Mouse (Mus musculus): ENCODE measurements around the gene Prok2.
A peak's percentile ranks its signal among the peaks of the same experiment; 100 is the strongest.

Prok2 gene

DNA sequence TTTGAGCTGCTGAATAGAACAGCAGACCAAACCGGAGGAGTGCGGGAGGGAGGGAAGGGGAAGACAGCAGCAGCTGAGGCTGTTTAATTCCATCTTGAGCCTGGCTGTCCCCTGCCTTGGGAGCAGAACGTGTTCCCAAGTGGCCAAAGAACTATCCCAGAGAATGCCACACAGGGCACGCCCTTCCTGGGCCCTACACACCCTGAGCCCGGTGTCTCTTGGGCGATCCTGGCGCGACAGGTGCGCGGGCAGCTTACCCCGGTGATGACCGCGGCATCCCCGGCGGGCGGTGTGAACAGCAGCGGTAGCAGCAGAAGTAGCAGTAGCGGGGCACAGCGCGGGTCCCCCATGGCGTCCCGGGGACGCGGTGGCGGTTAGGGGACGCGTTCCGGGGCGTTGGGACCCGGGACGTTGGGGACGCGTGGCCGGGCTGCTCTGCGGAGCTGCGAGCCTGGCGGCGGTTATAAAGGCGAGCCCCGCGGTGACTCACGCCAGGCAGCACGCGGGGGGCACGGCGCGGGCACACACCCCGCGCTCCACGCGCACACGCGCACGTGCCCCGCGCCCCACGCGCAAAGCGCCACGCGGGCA is at the start of gene Prok2:
TSS of gene Prok2 (minus strand) at position 422 of the 591 bp plus-strand sequence.
- peak; percentile 21 for DNase-seq (ENCODE audit: inconsistent ontology term)

DNA sequence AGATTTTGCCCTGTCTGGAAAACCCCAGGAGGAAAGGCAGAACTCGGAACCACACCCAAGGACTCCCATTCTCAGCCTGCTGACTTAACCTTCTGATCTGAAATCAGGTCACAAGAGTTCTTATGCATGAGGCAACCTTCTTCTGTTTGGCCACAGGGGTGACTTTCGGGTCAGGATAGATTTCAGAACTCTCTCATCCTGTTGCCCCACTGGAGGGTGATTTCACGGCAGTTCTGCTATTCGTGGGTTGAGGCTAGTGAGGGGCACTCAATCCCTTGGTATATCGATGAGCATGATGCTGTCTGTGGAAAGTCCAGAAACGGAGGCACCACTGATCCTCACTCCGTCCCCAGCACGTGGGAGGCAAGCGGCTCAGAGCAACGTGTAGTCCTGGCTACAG is 48.5 kb upstream of the Prok2 start:
- no peak for DNase-seq (ENCODE audit: inconsistent ontology term)

GRCm38 (mm10) chr6:99768495-99768894 is 42.3 kb upstream of the Prok2 start:
- DNase-seq (ENCODE audit: inconsistent ontology term): no peak

- DNase-seq (ENCODE audit: inconsistent ontology term): peak; percentile 25
Measured at GRCm38 (mm10) chr6:99764916-99765315, 38.7 kb upstream of the Prok2 start.

- peak; percentile 79 for DNase-seq (ENCODE audit: inconsistent ontology term)
Measured at GRCm38 (mm10) chr6:99762069-99762985, 36.1 kb upstream of the Prok2 start.

GRCm38 (mm10) chr6:99756105-99756504 is 29.9 kb upstream of the Prok2 start:
- DNase-seq (ENCODE audit: inconsistent ontology term): no peak

- no peak for DNase-seq (ENCODE audit: inconsistent ontology term)
Measured at GRCm38 (mm10) chr6:99751308-99751707, 25.1 kb upstream of the Prok2 start.

- DNase-seq (ENCODE audit: inconsistent ontology term): no peak
Measured at GRCm38 (mm10) chr6:99746275-99746674, 20.1 kb upstream of the Prok2 start.

DNA sequence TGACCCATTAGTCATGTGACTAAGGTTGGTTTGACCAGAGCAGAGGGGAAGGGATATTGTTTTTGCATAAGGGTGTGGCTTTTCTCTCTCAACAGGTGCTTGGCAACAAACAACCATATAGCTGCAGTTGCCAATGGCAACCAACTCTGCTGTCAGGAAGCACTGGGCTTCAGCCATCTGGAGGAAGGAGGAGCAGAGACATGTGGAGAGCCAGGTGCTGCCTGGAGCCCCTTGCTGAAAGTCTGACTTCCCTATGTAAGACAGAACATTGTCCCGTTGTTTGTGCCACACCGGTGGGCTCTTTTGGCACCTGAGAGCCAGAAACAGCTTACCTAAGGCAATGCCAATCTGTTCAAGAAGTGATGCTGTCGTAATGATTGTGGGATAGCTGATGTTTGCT is 16.7 kb upstream of the Prok2 start:
- DNase-seq (ENCODE audit: inconsistent ontology term): no peak

DNA sequence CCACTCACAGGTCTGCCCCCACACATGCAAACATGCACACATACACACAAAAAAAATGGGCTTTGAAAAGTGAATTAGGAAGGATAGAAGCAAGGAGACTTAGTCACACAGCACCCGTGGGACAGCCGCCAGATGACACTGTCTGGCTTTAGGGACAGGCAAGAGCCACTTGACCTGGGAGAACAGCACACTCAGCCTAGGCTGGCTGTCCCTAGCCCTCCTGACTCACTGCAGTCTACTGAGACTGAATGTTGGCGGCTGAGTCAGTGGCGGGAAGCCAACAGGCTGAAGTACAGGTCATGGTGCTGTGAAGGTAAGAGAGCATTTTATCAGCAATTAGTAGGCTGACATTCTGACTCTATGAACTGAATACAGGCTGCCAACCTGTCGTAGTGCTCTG is 8.5 kb upstream of the Prok2 start:
- peak; percentile 26 for DNase-seq (ENCODE audit: inconsistent ontology term)

GRCm38 (mm10) chr6:99732673-99733072 is 6.5 kb upstream of the Prok2 start:
- DNase-seq (ENCODE audit: inconsistent ontology term): no peak

DNA sequence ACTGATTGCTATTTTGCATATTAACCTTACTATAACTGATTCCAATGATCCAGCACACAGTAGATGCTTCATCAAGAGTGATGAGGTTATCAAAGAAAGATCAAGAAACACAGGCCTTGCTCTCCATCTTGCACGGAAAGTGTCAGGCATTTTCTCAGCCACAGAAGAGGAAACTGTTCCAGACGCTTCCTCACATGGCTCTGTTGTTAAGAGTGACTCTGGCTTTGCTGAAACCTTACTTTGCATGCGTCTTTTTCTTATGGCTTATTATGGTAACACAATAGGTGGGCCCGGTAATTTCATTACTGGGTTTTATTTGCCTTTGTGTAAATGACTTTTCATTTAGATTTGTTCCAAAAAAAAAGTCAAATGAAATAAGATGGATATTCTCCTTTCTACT is 5.7 kb upstream of the Prok2 start:
- DNase-seq (ENCODE audit: inconsistent ontology term): no peak

DNA sequence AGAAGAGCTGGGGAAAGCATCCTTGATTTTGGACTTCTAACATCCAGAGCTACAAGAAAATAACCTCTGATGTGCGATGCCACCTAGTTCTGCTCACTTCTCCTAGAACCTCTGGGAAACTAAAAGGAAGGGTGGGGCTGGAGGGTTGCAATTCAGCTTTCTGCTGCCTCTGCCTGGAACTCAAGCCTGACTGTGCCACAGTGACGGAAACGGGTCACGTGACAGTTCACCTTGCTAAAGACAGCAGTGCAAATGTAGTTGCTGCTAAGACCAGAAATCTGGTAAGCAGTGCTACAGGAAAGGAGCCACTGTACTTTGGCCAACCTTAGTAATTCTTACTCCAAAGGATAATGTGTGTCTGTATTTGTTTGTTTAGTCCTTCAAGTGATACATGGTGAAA is 3.7 kb upstream of the Prok2 start:
- DNase-seq (ENCODE audit: inconsistent ontology term): no peak

DNA sequence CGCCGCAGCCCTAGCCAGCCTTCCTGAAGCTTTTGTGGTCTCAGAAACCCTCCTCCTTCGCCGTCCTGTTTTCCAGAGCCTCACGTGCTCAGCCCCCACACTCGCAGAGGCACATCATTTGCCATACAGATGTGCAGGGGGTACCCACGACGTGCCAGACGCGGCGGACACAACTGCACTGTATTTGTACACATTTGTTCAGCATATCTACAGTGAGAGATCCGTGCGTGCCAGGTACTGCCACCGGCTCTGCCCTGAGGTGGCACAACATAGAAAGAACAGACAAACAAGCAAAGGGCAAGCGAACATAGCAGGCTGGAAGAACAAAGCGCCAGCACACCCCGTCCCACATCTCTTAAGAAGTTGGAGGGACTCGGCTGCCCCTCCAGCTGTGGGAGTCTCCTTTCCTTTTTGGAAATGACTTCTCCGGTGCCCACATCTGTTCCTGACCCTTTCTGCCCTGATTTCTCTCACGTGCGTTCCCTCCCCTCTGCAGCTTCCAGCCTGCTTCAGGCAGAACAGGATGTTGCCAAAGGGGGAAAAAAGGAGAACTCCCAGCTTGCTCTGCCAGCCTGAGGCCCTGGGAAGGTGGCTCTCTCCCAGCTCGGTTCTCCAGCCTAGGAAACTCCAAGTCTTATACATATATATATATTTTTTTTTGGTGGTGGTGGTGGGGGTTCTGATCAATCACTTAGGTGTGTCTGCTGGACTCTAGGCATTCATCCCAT is 548 bp upstream of the Prok2 start:
- DNase-seq (ENCODE audit: inconsistent ontology term): peak; percentile 11

DNA sequence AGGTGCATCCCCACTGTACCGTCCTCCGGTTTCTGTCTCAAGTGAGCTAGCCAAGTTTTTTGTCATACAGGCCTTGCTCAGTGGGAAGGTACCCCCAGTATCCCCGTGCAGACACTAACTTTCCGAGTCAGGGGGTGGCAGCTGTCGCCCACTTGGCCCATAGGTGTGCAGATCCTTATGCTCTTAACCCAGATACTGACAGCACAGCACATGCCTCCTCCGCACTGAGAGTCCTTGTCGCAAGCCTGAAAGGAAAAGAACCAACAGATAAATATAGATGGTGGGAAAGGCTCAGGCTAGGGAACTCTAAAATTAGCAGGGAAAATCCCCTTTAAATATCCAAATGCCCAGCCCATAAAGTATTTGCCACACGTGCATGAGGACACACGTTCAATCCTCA is 3.8 kb downstream of the Prok2 start:
- DNase-seq (ENCODE audit: inconsistent ontology term): no peak

DNA sequence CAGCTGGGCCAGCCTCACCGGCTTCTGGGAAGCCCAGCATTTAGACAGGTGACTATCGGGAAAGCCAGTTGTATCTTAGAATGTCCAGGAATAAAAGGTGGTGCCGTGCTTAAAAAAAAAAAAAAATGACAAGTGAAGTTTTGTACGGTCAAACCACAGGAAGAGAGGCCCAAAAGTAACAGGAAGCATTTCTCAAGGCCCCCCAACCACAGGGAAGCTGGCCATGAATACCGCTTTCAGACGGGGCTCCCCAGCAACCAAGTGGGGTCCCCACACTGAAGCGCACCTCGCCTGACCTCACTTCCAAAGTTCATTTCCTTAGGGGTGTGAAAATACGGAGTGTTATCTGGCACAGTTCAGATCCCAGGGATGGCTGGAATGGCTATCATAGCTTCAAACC is 5.2 kb downstream of the Prok2 start:
- no peak for DNase-seq (ENCODE audit: inconsistent ontology term)

- no peak for DNase-seq (ENCODE audit: inconsistent ontology term)
Measured at GRCm38 (mm10) chr6:99715913-99716312, 10.3 kb downstream of the Prok2 start.

DNA sequence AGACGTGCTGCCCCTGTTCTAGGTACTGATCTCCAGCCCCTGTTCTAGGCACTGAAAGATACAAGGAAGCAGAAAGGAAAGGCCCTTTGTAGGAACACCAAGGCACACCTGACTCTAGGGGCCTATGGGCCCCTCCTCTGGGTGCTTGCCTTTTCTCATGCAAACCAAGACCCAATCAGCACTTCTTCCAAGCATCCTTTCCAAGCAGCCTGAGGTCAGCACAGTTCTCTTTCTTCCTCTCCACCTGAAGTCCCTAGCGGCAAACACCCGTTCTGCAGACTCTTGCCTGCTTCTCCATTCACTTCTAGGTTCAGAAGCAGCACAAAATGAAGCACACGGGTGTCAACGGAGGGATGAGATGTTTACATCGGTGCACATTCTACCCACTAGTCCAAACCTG is 11.0 kb downstream of the Prok2 start:
- DNase-seq (ENCODE audit: inconsistent ontology term): no peak

DNA sequence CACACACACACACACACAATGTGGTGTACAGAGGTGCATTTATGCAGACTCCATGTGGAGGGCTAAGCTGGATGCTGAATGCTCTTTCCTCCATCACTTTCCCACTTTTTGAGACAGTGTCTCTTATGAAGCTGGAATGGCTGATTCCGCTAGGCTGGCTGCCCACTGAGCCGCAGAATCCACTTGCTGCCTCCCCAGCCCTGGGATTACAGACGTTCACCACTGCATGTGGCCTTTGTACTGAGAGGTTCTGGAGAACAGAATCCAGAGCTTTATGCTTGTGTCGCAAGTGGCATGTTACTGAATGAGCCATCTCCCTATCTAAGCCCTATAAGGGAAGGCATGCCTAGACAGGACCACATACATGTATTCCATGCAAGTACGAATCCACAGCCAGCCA is 12.9 kb downstream of the Prok2 start:
- DNase-seq (ENCODE audit: inconsistent ontology term): no peak

- DNase-seq (ENCODE audit: inconsistent ontology term): no peak
Measured at GRCm38 (mm10) chr6:99711576-99712101, 14.6 kb downstream of the Prok2 start.

- DNase-seq (ENCODE audit: inconsistent ontology term): no peak
Measured at GRCm38 (mm10) chr6:99700484-99700883, 25.7 kb downstream of the Prok2 start.

Measured in Muller cell, postnatal 12 days (primary cell).